Mouse (Mus musculus) ES-E14 (cell line): ENCODE data around the gene Tmem254b. TPM values are rescaled to one million over a fixed set of nuclear protein-coding genes. Genes with fewer than 3 reads are reported as not detected.

Experiments
- total RNA-seq: library from RNA; depleted of rRNA; stranded (reverse); fragments of 300-350 nt; gene quantifications from 2 replicates; pipeline ENCODE4 v1.2.3, GENCODE M21; 2012; rRNA removed

The Tmem254b gene
- total RNA-seq, 1 experiment: 5.5 TPM

Other genes with a start within 250 kb of the Tmem254b start
- gene Duxbl1, start 228.5 kb downstream of the Tmem254b start, total RNA-seq: 0.32 TPM in 1 of 2 replicates, not detected in the other
- gene Gm9780, start 164.3 kb downstream of the Tmem254b start, total RNA-seq: 5.2 and 6.3 TPM in 2 replicates
- gene Tmem254c, start 139.7 kb downstream of the Tmem254b start, total RNA-seq: 23.6 and 25.1 TPM in 2 replicates
- gene Cphx2, start 125.5 kb downstream of the Tmem254b start, total RNA-seq: 0.49 and 1.6 TPM in 2 replicates
- gene Cphx3, start 124.7 kb downstream of the Tmem254b start, total RNA-seq: 4.5 and 12.3 TPM in 2 replicates
- 7.2 and 9.1 TPM in 2 replicates for gene Duxbl2, start 88.7 kb downstream of the Tmem254b start, total RNA-seq
- gene Plac9b, start 24.6 kb downstream of the Tmem254b start, total RNA-seq: 14.1 and 24.9 TPM in 2 replicates
- gene Duxbl3, start 50.9 kb upstream of the Tmem254b start, total RNA-seq: 2.8 and 3.6 TPM in 2 replicates